Mouse (Mus musculus): ENCODE measurements around the gene Ptprg. TPM values are rescaled to one million over a fixed set of nuclear protein-coding genes. Genes with fewer than 3 reads are reported as not detected.
"Not testable (repeated sequence)": the region's sequence is repeated elsewhere in the genome, so short reads cannot be mapped to it uniquely, and the experiment has no call there.

Gene Ptprg
- polyA plus RNA-seq, 1 experiment from 2014 or later, result 55.8 TPM

- no peaks in the 10 kb centered on the region for H3K9me3 ChIP-seq (replicated peaks)
- H3K27me3 ChIP-seq, result no peaks in the 10 kb centered on the region
- peaks cover 3% of the 10 kb centered on the region; the same call in 1 of the 2 replicates for H3K4me1 ChIP-seq
- ATAC-seq (ENCODE audit: low FRiP score), result no peak
- H3K27ac ChIP-seq, result no peak overlapping the region
- WGBS, result 59% methylated on average over 4 of the region's 4 CpGs
- H3K9ac ChIP-seq, result no peak overlapping the region
- no peak overlapping the region for H3K4me3 ChIP-seq
- H3K36me3 ChIP-seq, result no peaks in the 10 kb centered on the region
- no peak overlapping the region for H3K4me2 ChIP-seq (replicated peaks)
Observed at GRCm38 (mm10) chr14:11791190-11791589, 237.9 kb downstream of the Ptprg start.

- peaks cover 7% of the 10 kb centered on the region; the same call in 1 of the 2 replicates for H3K4me1 ChIP-seq
- H3K36me3 ChIP-seq, result no peaks in the 10 kb centered on the region
- ATAC-seq (ENCODE audit: low FRiP score), result no peak
- H3K27ac ChIP-seq, result no peak overlapping the region
- no peak overlapping the region for H3K9ac ChIP-seq
- no peaks in the 10 kb centered on the region for H3K9me3 ChIP-seq (replicated peaks)
- WGBS, result 87% methylated on average over 3 of the region's 3 CpGs
- H3K4me2 ChIP-seq (replicated peaks), result no peak overlapping the region
- H3K27me3 ChIP-seq, result no peaks in the 10 kb centered on the region
- H3K4me3 ChIP-seq, result no peak overlapping the region
Observed at GRCm38 (mm10) chr14:11793847-11794246, 240.5 kb downstream of the Ptprg start.

- 85% methylated on average over 4 of the region's 4 CpGs for WGBS
Observed at GRCm38 (mm10) chr14:11802355-11803035, 249.2 kb downstream of the Ptprg start.

GRCm38 (mm10) chr14:11806674-11807073, 253.3 kb downstream of the Ptprg start:
- Histone ChIP-seq H3K9ac (no peak overlapping the region), H3K9me3 (replicated peaks) (no peaks in the 10 kb centered on the region), H3K4me1 (no peaks in the 10 kb centered on the region), H3K36me3 (no peaks in the 10 kb centered on the region), H3K4me2 (replicated peaks) (no peak overlapping the region), H3K27ac (no peak overlapping the region), H3K4me3 (no peak overlapping the region), H3K27me3 (no peaks in the 10 kb centered on the region)
- ATAC-seq (ENCODE audit: low FRiP score), result no peak
- WGBS, result 69% methylated on average over 5 of the region's 5 CpGs

More at GRCm38 (mm10) chr14:11802355-11803035, 249.2 kb downstream of the Ptprg start:
- no peak overlapping the region for H3K27ac ChIP-seq
- H3K4me1 ChIP-seq, result 0 out of 2 replicates have a peak, but pooled peaks cover 1% of the 10 kb centered on the region
- H3K4me3 ChIP-seq, result no peak overlapping the region
- H3K9me3 ChIP-seq (replicated peaks), result no peaks in the 10 kb centered on the region
- no peaks in the 10 kb centered on the region for H3K36me3 ChIP-seq
- ATAC-seq (ENCODE audit: low FRiP score), result no peak
- no peaks in the 10 kb centered on the region for H3K27me3 ChIP-seq
- no peak overlapping the region for H3K9ac ChIP-seq
- H3K4me2 ChIP-seq (replicated peaks), result no peak overlapping the region

GRCm38 (mm10) chr14:11807465-11807864, 254.1 kb downstream of the Ptprg start:
- Histone ChIP-seq H3K27ac (no peak overlapping the region), H3K4me3 (no peak overlapping the region), H3K4me2 (replicated peaks) (no peak overlapping the region), H3K36me3 (no peaks in the 10 kb centered on the region), H3K9me3 (replicated peaks) (no peaks in the 10 kb centered on the region), H3K4me1 (no peaks in the 10 kb centered on the region), H3K9ac (no peak overlapping the region), H3K27me3 (no peaks in the 10 kb centered on the region)
- WGBS, result 78% methylated on average over 4 of the region's 4 CpGs
- ATAC-seq (ENCODE audit: low FRiP score), result no peak

GRCm38 (mm10) chr14:11811142-11811761, 257.9 kb downstream of the Ptprg start:
- Histone ChIP-seq H3K4me2 (replicated peaks) (no peak overlapping the region), H3K27me3 (no peaks in the 10 kb centered on the region), H3K4me3 (no peak overlapping the region), H3K9me3 (replicated peaks) (no peaks in the 10 kb centered on the region), H3K36me3 (no peaks in the 10 kb centered on the region), H3K27ac (no peak overlapping the region), H3K9ac (no peak overlapping the region), H3K4me1 (no peaks in the 10 kb centered on the region)
- no peak for ATAC-seq (ENCODE audit: low FRiP score)
- WGBS, result 82% methylated on average over 7 of the region's 7 CpGs

GRCm38 (mm10) chr14:11812291-11812690, 259.0 kb downstream of the Ptprg start:
- Histone ChIP-seq H3K4me1 (no peaks in the 10 kb centered on the region), H3K9me3 (replicated peaks) (no peaks in the 10 kb centered on the region), H3K27ac (no peak overlapping the region), H3K4me3 (no peak overlapping the region), H3K9ac (no peak overlapping the region), H3K4me2 (replicated peaks) (no peak overlapping the region), H3K27me3 (no peaks in the 10 kb centered on the region), H3K36me3 (no peaks in the 10 kb centered on the region)
- ATAC-seq (ENCODE audit: low FRiP score), result no peak
- WGBS, result 94% methylated on average over 7 of the region's 7 CpGs

- not testable (repeated sequence) for H3K9me3 ChIP-seq (replicated peaks); H3K36me3 ChIP-seq; ATAC-seq (ENCODE audit: low FRiP score); H3K4me2 ChIP-seq (replicated peaks); H3K4me3 ChIP-seq; H3K27ac ChIP-seq; H3K9ac ChIP-seq; H3K27me3 ChIP-seq; H3K4me1 ChIP-seq
- WGBS, result 77% methylated on average over 4 of the region's 4 CpGs
Observed at GRCm38 (mm10) chr14:11814811-11815210, 261.5 kb downstream of the Ptprg start.

GRCm38 (mm10) chr14:11817236-11817635, 263.9 kb downstream of the Ptprg start:
- 88% methylated on average over 5 of the region's 6 CpGs for WGBS
- ATAC-seq (ENCODE audit: low FRiP score), result no peak

GRCm38 (mm10) chr14:11818054-11818453, 264.7 kb downstream of the Ptprg start:
- Histone ChIP-seq H3K27ac (no peak overlapping the region), H3K9ac (no peak overlapping the region), H3K9me3 (replicated peaks) (no peaks in the 10 kb centered on the region), H3K36me3 (no peaks in the 10 kb centered on the region), H3K4me1 (peaks cover 4% of the 10 kb centered on the region; the same call in 1 of the 2 replicates), H3K4me2 (replicated peaks) (no peak overlapping the region), H3K27me3 (no peaks in the 10 kb centered on the region), H3K4me3 (no peak overlapping the region)
- no peak for ATAC-seq (ENCODE audit: low FRiP score)
- 83% methylated on average over 3 of the region's 3 CpGs for WGBS

More at GRCm38 (mm10) chr14:11817236-11817635, 263.9 kb downstream of the Ptprg start:
- Histone ChIP-seq H3K9ac (no peak overlapping the region), H3K4me3 (no peak overlapping the region), H3K27me3 (no peaks in the 10 kb centered on the region), H3K36me3 (no peaks in the 10 kb centered on the region), H3K27ac (no peak overlapping the region), H3K4me2 (replicated peaks) (no peak overlapping the region), H3K9me3 (replicated peaks) (no peaks in the 10 kb centered on the region), H3K4me1 (no peaks in the 10 kb centered on the region)

- no peaks in the 10 kb centered on the region for H3K36me3 ChIP-seq
- no peak overlapping the region for H3K4me3 ChIP-seq
- ATAC-seq (ENCODE audit: low FRiP score), result no peak
- WGBS, result 90% methylated on average over 8 of the region's 8 CpGs
- no peaks in the 10 kb centered on the region for H3K9me3 ChIP-seq (replicated peaks)
- H3K27me3 ChIP-seq, result no peaks in the 10 kb centered on the region
- H3K9ac ChIP-seq, result no peak overlapping the region
- H3K4me1 ChIP-seq, result peaks cover 8% of the 10 kb centered on the region
- H3K4me2 ChIP-seq (replicated peaks), result no peak overlapping the region
- no peak overlapping the region for H3K27ac ChIP-seq
Observed at GRCm38 (mm10) chr14:11818721-11819120, 265.4 kb downstream of the Ptprg start.

GRCm38 (mm10) chr14:11819326-11819725, 266.0 kb downstream of the Ptprg start:
- Histone ChIP-seq H3K9ac (no peak overlapping the region), H3K9me3 (replicated peaks) (no peaks in the 10 kb centered on the region), H3K4me1 (peaks cover 11% of the 10 kb centered on the region), H3K27ac (no peak overlapping the region), H3K4me2 (replicated peaks) (no peak overlapping the region), H3K4me3 (no peak overlapping the region), H3K27me3 (no peaks in the 10 kb centered on the region), H3K36me3 (no peaks in the 10 kb centered on the region)
- WGBS, result 91% methylated on average over 2 of the region's 2 CpGs
- no peak for ATAC-seq (ENCODE audit: low FRiP score)
